Mouse (Mus musculus) CH12.LX (cell line): ENCODE results near the gene Khnyn. TPM values are rescaled to one million over a fixed set of nuclear protein-coding genes. Genes with fewer than 3 reads are reported as not detected.

ENCODE experiments used
- DNase-seq: peaks from one replicate; pipeline ENCODE4 v3.0.0-alpha.2; 2013; ENCODE audit errors: extremely low read depth
- H3K27ac ChIP-seq: 2 replicates; pipeline ENCODE4 v1.5.1; 2012; ENCODE audit warnings: low read depth, mild to moderate bottlenecking, control low read depth, moderate library complexity; ENCODE audit not compliant: insufficient read depth
- H3K27me3 ChIP-seq: replicated peaks from 2 replicates; pipeline ENCODE3; 2012; ENCODE audit warnings: inconsistent platforms
- H3K36me3 ChIP-seq, 2 experiments: replicated peaks in 1 of 2; 2 replicates each; pipeline versions ENCODE3 to v1.6.1; 2012; ENCODE audit warnings: inconsistent platforms in 1 of 2, low read length in 1 of 2, mild to moderate bottlenecking in 1 of 2, mixed read lengths in 1 of 2, moderate library complexity in 1 of 2; ENCODE audit not compliant: control insufficient read depth in 1 of 2, insufficient read depth in 1 of 2
- H3K4me1 ChIP-seq, 2 experiments: 2 replicates each; pipeline ENCODE4 v1.6.1; 2012; ENCODE audit warnings: inconsistent platforms in 1 of 2, moderate library complexity in 1 of 2; ENCODE audit not compliant: insufficient read depth in 2 of 2, control insufficient read depth in 1 of 2
- H3K4me2 ChIP-seq: 2 replicates; pipeline ENCODE4 v1.6.1; 2012; ENCODE audit warnings: low read depth, mild to moderate bottlenecking, control low read depth; ENCODE audit not compliant: poor library complexity, insufficient read depth, severe bottlenecking
- H3K4me3 ChIP-seq, 3 experiments: fragments of 150-350 bp in 1 of 3; sonication (generic) in 1 of 3; replicated peaks in 1 of 3; 2 replicates each; pipeline versions ENCODE3 to v1.5.1; 2011 to 2012; ENCODE audit warnings: low read depth in 2 of 3, low read length in 2 of 3, mild to moderate bottlenecking in 2 of 3, moderate library complexity in 2 of 3, control low read depth in 1 of 3, improper control_type of control experiment in 1 of 3, inconsistent platforms in 1 of 3, mixed read lengths in 1 of 3; ENCODE audit not compliant: poor library complexity in 1 of 3
- H3K79me2 ChIP-seq: replicated peaks from 2 replicates; pipeline ENCODE4 v1.6.1; 2012; ENCODE audit warnings: mild to moderate bottlenecking, moderate library complexity; ENCODE audit not compliant: control insufficient read depth, poor library complexity, insufficient read depth, severe bottlenecking; ENCODE audit errors: extremely low read depth
- H3K9ac ChIP-seq: 2 replicates; pipeline ENCODE4 v1.6.1; 2012; ENCODE audit warnings: low read depth, mild to moderate bottlenecking, control low read depth, moderate library complexity; ENCODE audit not compliant: insufficient read depth
- H3K9me3 ChIP-seq: replicated peaks from 2 replicates; pipeline ENCODE3; 2012; ENCODE audit warnings: low read length, inconsistent platforms, mixed read lengths
- CHD2 ChIP-seq: IDR thresholded peaks from 2 replicates; pipeline ENCODE4 v1.6.1; 2011; ENCODE audit warnings: low read length, improper control_type of control experiment
- CTCF ChIP-seq, 2 experiments: IDR thresholded peaks in 1 of 2; conservative IDR thresholded peaks in 1 of 2; 2 replicates each; pipeline ENCODE4 v1.5.1; 2011 to 2012; ENCODE audit warnings: low read depth in 2 of 2, low read length in 2 of 2, improper control_type of control experiment in 1 of 2, inconsistent platforms in 1 of 2, mild to moderate bottlenecking in 1 of 2, moderate library complexity in 1 of 2
- ELF1 ChIP-seq: IDR thresholded peaks from 2 replicates; pipeline ENCODE4 v1.6.1; 2014; ENCODE audit warnings: low read depth, mild to moderate bottlenecking, inconsistent platforms, low read length, improper control_type of control experiment
- ETS1 ChIP-seq: conservative IDR thresholded peaks from 2 replicates; pipeline ENCODE4 v1.6.1; 2012; ENCODE audit warnings: low read depth, mild to moderate bottlenecking, inconsistent platforms, low read length, improper control_type of control experiment, moderate library complexity
- JUN ChIP-seq: IDR thresholded peaks from 2 replicates; pipeline ENCODE4 v1.6.1; 2011; ENCODE audit warnings: low read depth, mild to moderate bottlenecking, low read length, improper control_type of control experiment, moderate library complexity; ENCODE audit not compliant: insufficient read depth
- JUND ChIP-seq: conservative IDR thresholded peaks from 2 replicates; pipeline ENCODE4 v1.6.1; 2011; ENCODE audit warnings: low read depth, low read length, improper control_type of control experiment
- KAT2A ChIP-seq: IDR thresholded peaks from 2 replicates; pipeline ENCODE4 v1.6.1; 2012; ENCODE audit warnings: low read length, improper control_type of control experiment, inconsistent platforms; ENCODE audit not compliant: insufficient replicate concordance
- MAZ ChIP-seq: IDR thresholded peaks from 2 replicates; pipeline ENCODE4 v1.6.1; 2012; ENCODE audit warnings: low read depth, mild to moderate bottlenecking, inconsistent platforms, low read length, improper control_type of control experiment, moderate library complexity
- MYC ChIP-seq: IDR thresholded peaks from 2 replicates; pipeline ENCODE4 v1.6.1; 2011; ENCODE audit warnings: low read depth, mild to moderate bottlenecking, improper control_type of control experiment, low read length
- NELFE ChIP-seq: IDR thresholded peaks from 2 replicates; pipeline ENCODE4 v1.6.1; 2011; ENCODE audit warnings: low read depth, low read length, improper control_type of control experiment
- POLR2AphosphoS2 ChIP-seq: IDR thresholded peaks from 2 replicates; pipeline ENCODE4 v1.6.1; 2011; ENCODE audit warnings: low read depth, low read length, improper control_type of control experiment
- RAD21 ChIP-seq: IDR thresholded peaks from 2 replicates; pipeline ENCODE4 v1.6.1; 2011; ENCODE audit warnings: low read depth, mild to moderate bottlenecking, low read length, improper control_type of control experiment, moderate library complexity
- SIN3A ChIP-seq: IDR thresholded peaks from 2 replicates; pipeline ENCODE4 v1.6.1; 2012; ENCODE audit warnings: low read length, improper control_type of control experiment, inconsistent platforms
- SMC3 ChIP-seq: IDR thresholded peaks from 2 replicates; pipeline ENCODE4 v1.6.1; 2011; ENCODE audit warnings: low read depth, low read length, improper control_type of control experiment
- TBP ChIP-seq: conservative IDR thresholded peaks from 2 replicates; pipeline ENCODE4 v1.6.1; 2011; ENCODE audit warnings: low read depth, low read length, improper control_type of control experiment
- UBTF ChIP-seq: IDR thresholded peaks from 2 replicates; pipeline ENCODE4 v1.6.1; 2012; ENCODE audit warnings: low read depth, mild to moderate bottlenecking, inconsistent platforms, low read length, improper control_type of control experiment, moderate library complexity
- ZMIZ1 ChIP-seq: IDR thresholded peaks from 2 replicates; pipeline ENCODE4 v1.6.1; 2012; ENCODE audit warnings: low read depth, mild to moderate bottlenecking, inconsistent platforms, low read length, improper control_type of control experiment
- dilution Hi-C: fragments of 300-500 bp; cut with MboI; formaldehyde crosslinking; loops from 2 replicates; pipeline ENCODE4 v1.14.3; 2020; ENCODE audit warnings: low sequenced_read_pairs; ENCODE audit not compliant: extremely low pct_unique_long_range_greater_than_20kb, extremely low pct_ligation_motif_present
- in situ Hi-C: fragments of 300-500 bp; cut with MboI; formaldehyde crosslinking; loops from 3 replicates; pipeline ENCODE4 v1.14.3; 2019; ENCODE audit warnings: low sequenced_read_pairs, low pct_ligation_motif_present, low pct_unique_long_range_greater_than_20kb, mixed read lengths
- polyA plus RNA-seq: library from polyadenylated mRNA; unstranded; fragments of >175 nt; gene quantifications from 2 replicates; pipeline ENCODE4 v1.2.1, GENCODE M21; 2012; ENCODE audit warnings: low read depth; ENCODE audit not compliant: insufficient read length
- total RNA-seq, 2 experiments: library from RNA; depleted of rRNA; stranded (reverse); fragments of 300-350 nt in 1 of 2; fragments of >200 nt in 1 of 2; gene quantifications; 2 replicates each; pipeline ENCODE4 v1.2.3; 2012 to 2014

Gene Khnyn
- total and polyA plus RNA-seq, 3 experiments = 31.8 to 50.6 (median 35.8) TPM

DNA sequence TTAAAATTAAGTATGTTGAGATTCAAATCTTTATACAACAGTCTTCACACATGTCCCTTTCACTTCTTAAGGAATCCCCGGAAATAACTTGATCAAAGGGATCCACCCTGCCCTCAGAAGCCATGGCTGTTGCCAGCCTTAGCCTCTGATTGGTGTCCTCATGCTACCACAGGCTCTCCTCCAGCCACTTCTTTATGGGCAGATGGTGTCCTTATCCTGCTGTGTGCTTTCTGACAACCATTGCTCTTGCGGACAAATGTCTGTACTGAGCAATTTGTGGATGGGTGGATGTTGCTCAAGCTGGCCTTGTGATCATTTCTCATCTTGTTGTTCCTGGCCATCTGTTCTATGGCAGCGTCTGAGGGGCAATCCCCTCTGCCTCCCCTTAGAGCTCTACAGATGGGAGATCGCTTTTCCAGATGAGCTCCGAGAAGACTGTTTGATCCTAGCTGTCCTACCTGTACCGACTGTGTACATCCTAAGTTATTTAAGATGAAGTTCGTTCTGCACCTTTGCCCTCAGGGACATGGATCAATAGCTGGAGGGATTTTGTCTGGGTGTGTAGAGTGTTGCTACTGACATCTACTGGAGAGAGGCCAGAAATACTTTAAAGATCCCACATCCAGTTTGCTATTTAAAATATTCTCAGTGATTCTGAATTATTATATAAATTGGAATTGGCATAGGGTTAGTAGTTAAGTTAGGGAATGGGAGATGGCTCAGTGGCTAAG is 55.5 kb downstream of the Khnyn start:
- Histone ChIP-seq H3K79me2 (no peaks in the 10 kb centered on the region), H3K4me2 (no peak overlapping the region), H3K27me3 (peaks cover 6% of the 10 kb centered on the region), H3K9me3 (no peaks in the 10 kb centered on the region), H3K4me3 (no peak overlapping the region), H3K36me3 (no peaks in the 10 kb centered on the region), H3K27ac (no peak overlapping the region), H3K9ac (no peak overlapping the region), H3K4me1 (no peaks in the 10 kb centered on the region; a peak in 1 of 4 replicates)
- TF ChIP-seq CTCF (conservative IDR thresholded peaks at IDR 0.05 in 1 of 2, IDR thresholded peaks at IDR 0.05 in 1 of 2; ENCODE audit: low read depth in 2 of 2, low read length in 2 of 2) (peak in 1 of 2 experiments; percentile 60; a peak in 2 of 4 replicates), RAD21 (peak; percentile 52), SIN3A (no peak)
- no peak for DNase-seq
- dilution Hi-C loops = no loop called here
- in situ Hi-C loops = no loop called here

DNA sequence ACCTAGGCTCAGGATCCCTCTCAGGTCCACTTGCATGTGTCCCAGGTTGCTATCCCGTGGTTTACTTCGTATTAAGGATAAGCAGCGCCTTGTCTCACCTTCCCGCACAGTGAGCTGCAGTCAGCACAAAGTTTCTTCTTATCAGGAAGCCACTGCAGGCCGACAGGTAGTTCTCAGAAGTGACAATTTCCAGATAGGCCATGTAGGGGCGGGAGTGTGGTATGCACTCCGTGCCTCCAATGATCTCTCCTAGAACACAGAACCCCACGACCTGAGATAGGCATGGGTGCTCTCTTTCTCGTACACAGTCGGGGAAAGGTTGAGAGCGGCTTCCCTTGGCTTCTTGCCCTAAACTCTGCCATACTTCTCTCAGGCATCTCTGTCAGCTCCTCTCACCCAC is 58.9 kb downstream of the Khnyn start:
- peaks cover 4 to 10% of the 10 kb centered on the region in 2 experiments for H3K4me1 ChIP-seq
- peaks cover 5% of the 10 kb centered on the region for H3K27me3 ChIP-seq
- no peak overlapping the region for H3K9ac ChIP-seq
- H3K27ac ChIP-seq = no peak overlapping the region
- H3K9me3 ChIP-seq = no peaks in the 10 kb centered on the region
- no peaks in the 10 kb centered on the region for H3K36me3 ChIP-seq
- no peak overlapping the region for H3K4me3 ChIP-seq
- no peaks in the 10 kb centered on the region for H3K79me2 ChIP-seq
- dilution Hi-C loops (no loop called here), in situ Hi-C loops (no loop called here)
- DNase-seq = no peak
- no peak overlapping the region for H3K4me2 ChIP-seq
- no peak for TF ChIP-seq ETS1
- no peak for TF ChIP-seq RAD21
- no peak for TF ChIP-seq JUND
- TF ChIP-seq SMC3 = no peak
- no peak for TF ChIP-seq UBTF
- no peak for TF ChIP-seq NELFE
- TF ChIP-seq MYC = no peak
- no peak for TF ChIP-seq ZMIZ1
- no peak for TF ChIP-seq CHD2
- TF ChIP-seq POLR2AphosphoS2 = no peak
- TF ChIP-seq KAT2A = no peak
- no peak for TF ChIP-seq TBP
- no peak for TF ChIP-seq ELF1
- TF ChIP-seq CTCF (conservative IDR thresholded peaks at IDR 0.05 in 1 of 2, IDR thresholded peaks at IDR 0.05 in 1 of 2; ENCODE audit: low read depth in 2 of 2, low read length in 2 of 2) = no peak
- no peak for TF ChIP-seq JUN
- no peak for TF ChIP-seq MAZ
